Mouse (Mus musculus) intestine, embryonic 16.5 days (tissue): ENCODE data around the gene Gpbp1l1. TPM values are rescaled to one million over a fixed set of nuclear protein-coding genes. Genes with fewer than 3 reads are reported as not detected.

Experiments
- ATAC-seq: fragments of 200-750 bp; cut with Nextera tagmentation; 2 replicates; pipeline ENCODE4 v1.8.0; 2017; ENCODE audit warnings: moderate TSS enrichment, moderate library complexity
- H3K27ac ChIP-seq: fragments of 300-500 bp; sonication (generic); 2 replicates; pipeline ENCODE4 v1.5.1; 2014; ENCODE audit warnings: mild to moderate bottlenecking, low read length
- H3K27me3 ChIP-seq: fragments of 300-500 bp; sonication (generic); replicated peaks from 2 replicates; pipeline ENCODE4 v1.6.1; 2014; ENCODE audit warnings: low read length, control low read depth, mixed read lengths; ENCODE audit not compliant: control insufficient read depth, insufficient read depth
- H3K36me3 ChIP-seq: fragments of 300-500 bp; sonication (generic); 2 replicates; pipeline ENCODE4 v1.6.1; 2014; ENCODE audit warnings: low read length, control low read depth; ENCODE audit not compliant: control insufficient read depth, insufficient read depth
- H3K4me1 ChIP-seq: fragments of 300-500 bp; sonication (generic); 2 replicates; pipeline ENCODE4 v1.6.1; 2014; ENCODE audit warnings: low read length, control low read depth, mixed read lengths; ENCODE audit not compliant: control insufficient read depth, insufficient read depth
- H3K4me2 ChIP-seq: fragments of 300-500 bp; sonication (generic); 2 replicates; pipeline ENCODE4 v1.6.1; 2014; ENCODE audit warnings: low read depth, low read length, control low read depth
- H3K4me3 ChIP-seq: fragments of 300-500 bp; sonication (generic); 2 replicates; pipeline ENCODE4 v1.5.1; 2014; ENCODE audit warnings: mild to moderate bottlenecking, low read length
- H3K9ac ChIP-seq: fragments of 300-500 bp; sonication (generic); 2 replicates; pipeline ENCODE4 v1.6.1; 2014; ENCODE audit warnings: low read depth, low read length
- H3K9me3 ChIP-seq: fragments of 300-500 bp; sonication (generic); 2 replicates; pipeline ENCODE4 v1.6.1; 2016; ENCODE audit warnings: low read length, control low read depth; ENCODE audit not compliant: control insufficient read depth
- WGBS: fragments of 180-500 bp; shearing (Covaris S2); extraction: QIAGEN DNeasy Blood & Tissue Kit; methylation state at CpG from one replicate; pipeline ENCODE4 v1.1.7; 2014; 5-methylcytosine and 5-hydroxymethylcytosine counted together
- polyA plus RNA-seq: library from polyadenylated mRNA; unstranded; fragments of >200 nt; fragmentation: Nextera tagmentation; extraction: Ambion mirVana; gene quantifications from 2 replicates; pipeline ENCODE4 v1.2.1, GENCODE M21; 2015

Gene Gpbp1l1
- polyA plus RNA-seq = 29.7 and 31.3 TPM in 2 replicates

GRCm38 (mm10) chr4:116557306-116558121 lies at the start of gene Gpbp1l1:
TSS of gene Gpbp1l1 (plus strand) at chr4:116557658.
- under 1% methylated on average over 78 of the region's 78 CpGs for WGBS
- peak; percentile 96 for ATAC-seq

GRCm38 (mm10) chr4:116531109-116531508 lies 26.3 kb upstream of the Gpbp1l1 start:
- 60% methylated on average over 2 of the region's 2 CpGs for whole genome bisulfite sequencing
- no peak overlapping the region for H3K4me3 ChIP-seq
- H3K27ac ChIP-seq = no peak overlapping the region
- H3K27me3 ChIP-seq = no peaks in the 10 kb centered on the region
- H3K9me3 ChIP-seq = no peaks in the 10 kb centered on the region
- no peak overlapping the region for H3K9ac ChIP-seq
- no peak for ATAC-seq
- H3K4me2 ChIP-seq = no peak overlapping the region
- H3K4me1 ChIP-seq = no peaks in the 10 kb centered on the region
- H3K36me3 ChIP-seq = no peaks in the 10 kb centered on the region

More at GRCm38 (mm10) chr4:116557306-116558121, at the start of gene Gpbp1l1:
- peak within 1 kb of the TSS; percentile 94 for H3K27ac ChIP-seq
- H3K4me2 ChIP-seq = peak within 1 kb of the TSS; percentile 78
- peak within 1 kb of the TSS; percentile 81 for H3K4me3 ChIP-seq
- H3K36me3 ChIP-seq = no peaks in the 10 kb centered on the region
- 0 out of 2 replicates have a peak, but pooled peaks cover 5% of the 10 kb centered on the region for H3K4me1 ChIP-seq
- H3K27me3 ChIP-seq = no peaks in the 10 kb centered on the region
- H3K9me3 ChIP-seq = no peaks in the 10 kb centered on the region
- H3K9ac ChIP-seq = peak within 1 kb of the TSS; percentile 90

- Histone ChIP-seq H3K9me3 (no peaks in the 10 kb centered on the region), H3K4me2 (no peak overlapping the region), H3K27ac (peak overlapping the region; percentile 74), H3K36me3 (no peaks in the 10 kb centered on the region), H3K27me3 (no peaks in the 10 kb centered on the region), H3K9ac (no peak overlapping the region), H3K4me3 (no peak overlapping the region), H3K4me1 (no peaks in the 10 kb centered on the region)
- ATAC-seq = peak; percentile 83
Measured at GRCm38 (mm10) chr4:116536351-116536750, 21.1 kb upstream of the Gpbp1l1 start.

- ATAC-seq = peak; percentile 86
- H3K9me3 ChIP-seq = no peaks in the 10 kb centered on the region
- 61% methylated on average over 3 of the region's 3 CpGs for WGBS
- H3K4me2 ChIP-seq = no peak overlapping the region
- H3K36me3 ChIP-seq = no peaks in the 10 kb centered on the region
- H3K27me3 ChIP-seq = no peaks in the 10 kb centered on the region
- H3K4me3 ChIP-seq = no peak overlapping the region
- no peak overlapping the region for H3K27ac ChIP-seq
- no peak overlapping the region for H3K9ac ChIP-seq
- H3K4me1 ChIP-seq = no peaks in the 10 kb centered on the region
Measured at GRCm38 (mm10) chr4:116537737-116538136, 19.7 kb upstream of the Gpbp1l1 start.

GRCm38 (mm10) chr4:116550432-116550831 lies 7.0 kb upstream of the Gpbp1l1 start:
- no peak overlapping the region for H3K9ac ChIP-seq
- no peaks in the 10 kb centered on the region for H3K27me3 ChIP-seq
- 87% methylated on average over 1 of the region's 1 CpGs for WGBS
- H3K9me3 ChIP-seq = no peaks in the 10 kb centered on the region
- ATAC-seq = no peak
- H3K4me3 ChIP-seq = no peak overlapping the region
- no peaks in the 10 kb centered on the region for H3K4me1 ChIP-seq
- H3K36me3 ChIP-seq = no peaks in the 10 kb centered on the region
- no peak overlapping the region for H3K4me2 ChIP-seq
- H3K27ac ChIP-seq = no peak overlapping the region

- Histone ChIP-seq H3K9ac (no peak overlapping the region), H3K4me3 (no peak overlapping the region)
- 82% methylated on average over 3 of the region's 3 CpGs for WGBS
Measured at GRCm38 (mm10) chr4:116553035-116553434, 4.4 kb upstream of the Gpbp1l1 start.

GRCm38 (mm10) chr4:116555413-116556300 lies 1.8 kb upstream of the Gpbp1l1 start, which contains the start of gene Tmem69:
TSS of gene Tmem69 (minus strand) at chr4:116555936.
- Histone ChIP-seq H3K9me3 (no peaks in the 10 kb centered on the region), H3K4me2 (peak within 1 kb of the TSS; percentile 78), H3K4me1 (0 out of 2 replicates have a peak, but pooled peaks cover 4% of the 10 kb centered on the region), H3K4me3 (peak within 1 kb of the TSS; percentile 81), H3K36me3 (no peaks in the 10 kb centered on the region), H3K9ac (peak within 1 kb of the TSS; percentile 90), H3K27ac (peak within 1 kb of the TSS; percentile 94), H3K27me3 (no peaks in the 10 kb centered on the region)
- WGBS = 3% methylated on average over 23 of the region's 23 CpGs
- no peak for ATAC-seq

More at GRCm38 (mm10) chr4:116553035-116553434, 4.4 kb upstream of the Gpbp1l1 start:
- Histone ChIP-seq H3K9me3 (no peaks in the 10 kb centered on the region), H3K27me3 (no peaks in the 10 kb centered on the region), H3K27ac (no peak overlapping the region), H3K4me2 (no peak overlapping the region), H3K4me1 (no peaks in the 10 kb centered on the region), H3K36me3 (no peaks in the 10 kb centered on the region)
- ATAC-seq = no peak

- no peaks in the 10 kb centered on the region for H3K36me3 ChIP-seq
- peak overlapping the region; percentile 81 for H3K4me3 ChIP-seq
- peak overlapping the region; percentile 78 for H3K4me2 ChIP-seq
- peak; percentile 96 for ATAC-seq
- 0 out of 2 replicates have a peak, but pooled peaks cover 5% of the 10 kb centered on the region for H3K4me1 ChIP-seq
- no peaks in the 10 kb centered on the region for H3K9me3 ChIP-seq
- H3K27ac ChIP-seq = peak overlapping the region; percentile 94
- WGBS = 0% methylated on average over 28 of the region's 28 CpGs
- peak overlapping the region; percentile 90 for H3K9ac ChIP-seq
- no peaks in the 10 kb centered on the region for H3K27me3 ChIP-seq
Measured at GRCm38 (mm10) chr4:116556561-116557305, 725 bp upstream of the Gpbp1l1 start.
